Mouse (Mus musculus): ENCODE results near the gene Taf10.

The Taf10 gene

DNA sequence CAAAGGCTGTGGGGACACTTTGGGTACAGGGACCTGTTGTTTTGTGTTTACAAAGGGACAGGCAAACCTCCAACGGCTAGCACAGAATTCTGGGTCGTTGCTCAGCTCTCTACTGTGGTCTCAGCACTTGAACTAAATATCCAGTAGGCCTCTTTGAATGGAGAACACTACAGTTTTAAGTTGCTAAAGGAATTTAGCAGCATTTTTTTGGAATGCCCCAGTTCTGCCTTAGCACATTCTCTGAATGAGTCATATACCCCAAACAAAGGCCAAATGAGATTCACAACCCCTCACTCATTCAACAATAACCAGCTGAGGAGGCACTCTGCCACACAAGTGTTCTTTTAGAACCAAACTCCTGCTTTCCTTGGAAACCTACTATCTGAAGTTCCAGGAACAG is 22.2 kb downstream of the Taf10 start:
- DNase-seq (ENCODE audit: low spot score): no peak

- no peak for DNase-seq (ENCODE audit: low spot score)
Measured at GRCm38 (mm10) chr7:105715366-105715765, 28.8 kb downstream of the Taf10 start.

GRCm38 (mm10) chr7:105708733-105709132 is 35.4 kb downstream of the Taf10 start:
- DNase-seq (ENCODE audit: low spot score): no peak

GRCm38 (mm10) chr7:105703816-105704215 is 40.3 kb downstream of the Taf10 start:
- no peak for DNase-seq (ENCODE audit: low spot score)

DNA sequence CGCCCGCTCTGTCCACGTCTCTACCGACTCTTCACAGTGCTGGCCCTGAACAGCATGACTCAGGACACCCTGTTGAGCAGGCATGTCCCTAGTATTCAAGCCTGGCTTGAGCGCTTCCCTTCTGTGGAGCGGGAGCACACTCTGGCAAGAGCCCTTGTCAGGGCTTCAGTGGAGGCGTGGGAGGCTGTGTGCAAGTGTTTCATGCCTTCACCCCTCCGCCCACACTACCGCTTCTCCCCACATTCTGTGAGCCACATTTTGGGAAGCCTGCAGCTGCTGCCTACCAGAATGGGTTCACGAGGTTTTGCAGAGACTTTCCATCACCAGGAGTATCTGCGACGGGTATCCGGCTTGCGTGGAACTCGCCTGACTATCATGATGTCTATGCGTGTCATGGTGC is 41.0 kb downstream of the Taf10 start:
- peak; percentile 45 for DNase-seq (ENCODE audit: low spot score)

GRCm38 (mm10) chr7:105690875-105691274 is 53.3 kb downstream of the Taf10 start:
- no peak for DNase-seq (ENCODE audit: low spot score)

All from layer of hippocampus, adult 11-12 months (tissue).